19 mouse cellular contexts compared by ENCODE assay signal in genomic region chr2:157509182-157509581, GRCm38 (mm10). TPM values are rescaled to one million over a fixed set of nuclear protein-coding genes. Genes with fewer than 3 reads are reported as not detected.
DNase-seq lines count a peak whose midpoint lies in the region; ATAC-seq lines count a peak whose summit lies in the region.
"Had no signal": no experiment of that assay in that cellular context is flagged by ENCODE, and none has a peak within 500 bp of the region (broad histone marks: within the 10 kb centered on the region; RNA-seq: fewer than 3 reads in every experiment).

No protein-coding gene starts in this region.

- no peak for DNase-seq in forebrain, embryonic 10.5 days (ENCODE audit: extremely low spot score, low spot score)
- peak; percentile 20 for DNase-seq in ovary, adult 18-20 months (ENCODE audit: low spot score)
- DNase-seq in ovary, postnatal 10 days (ENCODE audit: low spot score): no peak
- peak; percentile 47 for DNase-seq in kidney, postnatal 14 days
- no peak for DNase-seq in thymus, postnatal 0 days (ENCODE audit: low spot score)
- DNase-seq in midbrain, embryonic 14.5 days: no peak
- DNase-seq in cerebellum, postnatal 25 days: no peak
- DNase-seq: cerebellum, adult 11-12 months; gastrocnemius, postnatal 10 days; heart, adult 18-20 months; left cerebral cortex, postnatal 4 days; lung, adult 18-20 months; lung, postnatal 36 days; right cerebral cortex, postnatal 25 days had no signal

- no peak overlapping the region for H3K4me3 ChIP-seq in forebrain, embryonic 10.5 days
- H3K4me3 ChIP-seq in forebrain, embryonic 12.5 days (replicated peaks): no peak overlapping the region
- no peak overlapping the region for H3K4me3 ChIP-seq in midbrain, embryonic 14.5 days (replicated peaks; ENCODE audit: low read depth, low read length)
- H3K4me3 ChIP-seq: embryonic facial prominence, embryonic 13.5 days; heart, embryonic 15.5 days; hindbrain, embryonic 10.5 days; neural tube, embryonic 12.5 days had no signal

- H3K9ac ChIP-seq in forebrain, embryonic 12.5 days: no peak overlapping the region
- H3K9ac ChIP-seq in midbrain, embryonic 14.5 days (replicated peaks; ENCODE audit: low read length): no peak overlapping the region
- H3K9ac ChIP-seq: embryonic facial prominence, embryonic 13.5 days; heart, embryonic 15.5 days; neural tube, embryonic 12.5 days had no signal

- H3K27me3 ChIP-seq in forebrain, embryonic 10.5 days (ENCODE audit: poor library complexity, severe bottlenecking): peaks cover 89% of the 10 kb centered on the region
- H3K27me3 ChIP-seq in forebrain, embryonic 12.5 days: peaks cover 22% of the 10 kb centered on the region; the same call in 1 of the 2 replicates
- no peaks in the 10 kb centered on the region for H3K27me3 ChIP-seq in midbrain, embryonic 14.5 days (ENCODE audit: control insufficient read depth, insufficient read depth, low read length)
- H3K27me3 ChIP-seq: embryonic facial prominence, embryonic 13.5 days had no signal

- H3K9me3 ChIP-seq in forebrain, embryonic 10.5 days: no peaks in the 10 kb centered on the region
- no peaks in the 10 kb centered on the region for H3K9me3 ChIP-seq in forebrain, embryonic 12.5 days
- no peaks in the 10 kb centered on the region for H3K9me3 ChIP-seq in midbrain, embryonic 14.5 days (ENCODE audit: control insufficient read depth, low read length)
- H3K9me3 ChIP-seq: embryonic facial prominence, embryonic 13.5 days; heart, embryonic 15.5 days; hindbrain, embryonic 10.5 days; neural tube, embryonic 12.5 days had no signal

- no peak overlapping the region for H3K4me2 ChIP-seq in forebrain, embryonic 12.5 days
- no peak overlapping the region for H3K4me2 ChIP-seq in midbrain, embryonic 14.5 days (ENCODE audit: low read length)
- H3K4me2 ChIP-seq: embryonic facial prominence, embryonic 13.5 days; heart, embryonic 15.5 days; neural tube, embryonic 12.5 days had no signal

- H3K4me1 ChIP-seq in forebrain, embryonic 10.5 days: peaks cover 91% of the 10 kb centered on the region
- H3K4me1 ChIP-seq in forebrain, embryonic 12.5 days: peaks cover 50% of the 10 kb centered on the region
- peaks cover 30% of the 10 kb centered on the region for H3K4me1 ChIP-seq in midbrain, embryonic 14.5 days (ENCODE audit: control insufficient read depth, insufficient read depth, low read length)
- H3K4me1 ChIP-seq: heart, embryonic 15.5 days had no signal

- no peaks in the 10 kb centered on the region for H3K36me3 ChIP-seq in forebrain, embryonic 10.5 days (replicated peaks)
- H3K36me3 ChIP-seq in forebrain, embryonic 12.5 days (replicated peaks): no peaks in the 10 kb centered on the region
- no peaks in the 10 kb centered on the region for H3K36me3 ChIP-seq in midbrain, embryonic 14.5 days (ENCODE audit: control insufficient read depth, insufficient read depth, low read length)
- H3K36me3 ChIP-seq: embryonic facial prominence, embryonic 13.5 days; heart, embryonic 15.5 days; hindbrain, embryonic 10.5 days; neural tube, embryonic 12.5 days had no signal

- ATAC-seq in forebrain, embryonic 12.5 days (ENCODE audit: low FRiP score): no peak
- ATAC-seq in midbrain, embryonic 14.5 days (ENCODE audit: low FRiP score, low TSS enrichment): no peak

- 86% methylated on average over 5 of the region's 5 CpGs for WGBS in forebrain, embryonic 10.5 days
- 88% methylated on average over 5 of the region's 5 CpGs for WGBS in forebrain, embryonic 12.5 days
- WGBS in midbrain, embryonic 14.5 days: 84% methylated on average over 5 of the region's 5 CpGs

- H3K27ac ChIP-seq in forebrain, embryonic 10.5 days: 0 out of 2 replicates have a peak overlapping the region, but pooled peaks have one; percentile 35
- H3K27ac ChIP-seq in forebrain, embryonic 12.5 days: no peak overlapping the region
- no peak overlapping the region for H3K27ac ChIP-seq in midbrain, embryonic 14.5 days (replicated peaks; ENCODE audit: low read depth, low read length)
- H3K27ac ChIP-seq: embryonic facial prominence, embryonic 13.5 days; heart, embryonic 15.5 days; neural tube, embryonic 12.5 days had no signal

RNA-seq across cellular contexts. Expression of gene Nnat, which starts 50.7 kb away (rescaled TPM):
- 1,904 and 2,173 TPM in 2 replicates for polyA plus RNA-seq in forebrain, embryonic 10.5 days (2016; fragmentation: Nextera tagmentation; extraction: Ambion mirVana)
- 5,265 and 5,863 TPM in 2 replicates for polyA plus RNA-seq in forebrain, embryonic 12.5 days (2016; fragmentation: Nextera tagmentation; extraction: Ambion mirVana)
- 4.4 TPM in 2 replicates for polyA plus RNA-seq in thymus, postnatal 0 days (2015; fragmentation: Nextera tagmentation; extraction: Ambion mirVana)
- polyA plus RNA-seq in midbrain, embryonic 14.5 days (2014; fragmentation: Nextera tagmentation; extraction: Ambion mirVana): 7,465 and 9,945 TPM in 2 replicates

Comparison
In these comparisons a context has a peak if more than half of its experiments do, and no peak if none do; other contexts are left out.
1. DNase-seq: peak in ovary, adult 18-20 months (single experiment) and kidney, postnatal 14 days (single experiment); none in forebrain, embryonic 10.5 days (single experiment), ovary, postnatal 10 days (single experiment), thymus, postnatal 0 days (single experiment), midbrain, embryonic 14.5 days (single experiment) and cerebellum, postnatal 25 days (0 of 2).
2. RNA of gene Nnat, which starts 50.7 kb away (polyA plus RNA-seq): 7,465 to 9,945 TPM in midbrain, embryonic 14.5 days, 5,265 to 5,863 TPM in forebrain, embryonic 12.5 days and 1,904 to 2,173 TPM in forebrain, embryonic 10.5 days; 4.4 TPM in thymus, postnatal 0 days; every median in the first group is over 100 times any median in the second.